Mouse (Mus musculus) T-helper 2 cell (primary cell): ENCODE measurements at regions not wholly inside any gene's neighbourhood (a gene's known extent, or its start where the extent isn't known, plus 50 kb on each side); places are given as distances from the start of the nearest gene placed in this dataset.

Experiments used
- in situ Hi-C: fragments of 300-600 bp; cut with MboI, MseI; formaldehyde crosslinking; loops from one replicate; pipeline ENCODE4 v1.15.1; 2025; ENCODE audit warnings: high pct_unique_total_duplicates

- in situ Hi-C loops: no loop called here
These were observed 56.1 kb downstream of the Foxi3 start for GRCm38 (mm10) chr6:71012436-71012822.

GRCm38 (mm10) chr6:71012823-71013461 lies 56.6 kb downstream of the Foxi3 start:
- in situ Hi-C loops: no loop called here

- in situ Hi-C loops: no loop called here
These were observed 60.1 kb downstream of the Foxi3 start for GRCm38 (mm10) chr6:71016388-71016787.

- in situ Hi-C loops: loop anchor here (10.0 kb wide), 1 partner anchor 653 kb away; no protein-coding TSS in a partner anchor
These were observed 65.0 kb downstream of the Foxi3 start for GRCm38 (mm10) chr6:71021353-71021752.

- in situ Hi-C loops: loop anchor here (10.0 to 25.0 kb wide), 2 partner anchors 649 to 1437 kb away; no protein-coding TSS in a partner anchor
These were observed 69.1 kb downstream of the Foxi3 start for GRCm38 (mm10) chr6:71025472-71025871.

GRCm38 (mm10) chr6:71029663-71030062 lies 73.3 kb downstream of the Foxi3 start:
- in situ Hi-C loops: loop anchor here (5.0 to 25.0 kb wide), 3 partner anchors 98 to 1433 kb away; no protein-coding TSS in a partner anchor

GRCm38 (mm10) chr6:71030541-71030940 lies 74.2 kb downstream of the Foxi3 start:
- in situ Hi-C loops: loop anchor here (5.0 to 25.0 kb wide), 2 partner anchors 97 to 1432 kb away; no protein-coding TSS in a partner anchor

GRCm38 (mm10) chr6:71044241-71044640 lies 87.9 kb downstream of the Foxi3 start:
- in situ Hi-C loops: loop anchor here (25.0 kb wide), 1 partner anchor 1418 kb away; no protein-coding TSS in a partner anchor

- in situ Hi-C loops: loop anchor here (25.0 kb wide), 1 partner anchor 1417 kb away; no protein-coding TSS in a partner anchor
These were observed 88.9 kb downstream of the Foxi3 start for GRCm38 (mm10) chr6:71045261-71045660.

GRCm38 (mm10) chr6:71048199-71049094 lies 92.1 kb downstream of the Foxi3 start:
- in situ Hi-C loops: loop anchor here (25.0 kb wide), 1 partner anchor 1414 kb away; no protein-coding TSS in a partner anchor

- in situ Hi-C loops: no loop called here
These were observed 93.9 kb downstream of the Foxi3 start for GRCm38 (mm10) chr6:71050248-71050647.

- in situ Hi-C loops: no loop called here
These were observed 93.5 kb downstream of the Thnsl2 start for GRCm38 (mm10) chr6:71050754-71051213.

- in situ Hi-C loops: no loop called here
These were observed 86.9 kb downstream of the Thnsl2 start for GRCm38 (mm10) chr6:71057209-71057858.

GRCm38 (mm10) chr6:71060116-71060515 lies 84.1 kb downstream of the Thnsl2 start:
- in situ Hi-C loops: no loop called here

GRCm38 (mm10) chr6:71062980-71063379 lies 81.3 kb downstream of the Thnsl2 start:
- in situ Hi-C loops: no loop called here

GRCm38 (mm10) chr6:71065428-71065827 lies 78.8 kb downstream of the Thnsl2 start:
- in situ Hi-C loops: no loop called here

- in situ Hi-C loops: no loop called here
These were observed 75.0 kb downstream of the Thnsl2 start for GRCm38 (mm10) chr6:71069229-71069628.

- in situ Hi-C loops: no loop called here
These were observed 69.4 kb downstream of the Thnsl2 start for GRCm38 (mm10) chr6:71074789-71075191.
